Mouse (Mus musculus): ENCODE data around the gene Rasgrf1. TPM values are rescaled to one million over a fixed set of nuclear protein-coding genes. Genes with fewer than 3 reads are reported as not detected.

Rasgrf1 gene
- polyA plus RNA-seq, 1 experiment from 2014 or later: 0.78 TPM

DNA sequence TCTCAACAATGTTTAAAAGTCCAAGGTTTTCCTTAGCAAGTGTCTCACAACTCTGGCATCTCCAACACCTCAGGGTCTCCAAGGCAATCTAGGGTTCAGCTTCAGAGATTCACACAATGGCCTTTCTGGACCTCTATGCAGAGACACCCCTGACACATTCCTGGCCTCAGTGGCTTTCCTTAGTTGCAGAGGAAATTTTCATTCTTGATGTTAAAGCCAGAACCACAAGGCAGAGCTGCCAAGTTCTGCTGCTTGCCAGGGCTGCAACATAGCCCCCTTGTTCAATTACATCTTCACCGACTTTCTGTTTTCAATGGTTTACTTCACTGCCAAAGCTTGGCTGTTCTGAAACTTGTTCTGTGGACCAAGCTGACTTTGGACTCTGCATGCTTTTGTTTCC, 15.1 kb downstream of the Rasgrf1 start:
- H3K4me1 ChIP-seq (ENCODE audit: control insufficient read depth, insufficient read depth, low read length): no peaks in the 10 kb centered on the region
- H3K36me3 ChIP-seq (ENCODE audit: control insufficient read depth, insufficient read depth, low read length): no peaks in the 10 kb centered on the region
- H3K9ac ChIP-seq (ENCODE audit: low read depth, low read length): no peak overlapping the region
- no peak for ATAC-seq (ENCODE audit: low read depth)
- no peak overlapping the region for H3K4me3 ChIP-seq (ENCODE audit: low read depth, low read length)
- no peak for DNase-seq (ENCODE audit: low spot score)
- no peak overlapping the region for H3K4me2 ChIP-seq (ENCODE audit: low read depth, low read length)
- peaks cover 13% of the 10 kb centered on the region for H3K9me3 ChIP-seq (ENCODE audit: control insufficient read depth, low read length)
- 74% methylated on average over 1 of the region's 1 CpGs for WGBS
- H3K27ac ChIP-seq (replicated peaks; ENCODE audit: low read depth, low read length): no peak overlapping the region
- H3K27me3 ChIP-seq (replicated peaks; ENCODE audit: control insufficient read depth, insufficient read depth, low read length): no peaks in the 10 kb centered on the region

DNA sequence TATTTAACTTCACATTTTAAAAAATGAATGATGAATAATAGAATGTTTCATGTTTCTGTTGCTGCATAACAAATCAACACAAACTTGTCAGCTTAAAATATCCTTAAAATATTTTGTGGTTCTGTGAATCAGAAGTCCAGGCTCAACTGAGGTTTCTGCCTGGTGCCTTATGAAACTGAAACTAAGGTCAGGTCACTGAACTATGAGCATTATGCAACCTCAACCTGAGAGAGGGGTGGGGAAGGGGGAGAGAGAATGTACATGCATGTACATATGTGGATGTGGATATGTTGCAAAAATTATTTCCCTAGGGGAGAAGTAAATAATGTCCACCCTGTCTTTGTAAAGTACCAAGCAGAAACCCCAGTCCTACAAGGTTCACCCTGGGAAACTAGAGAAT, 18.8 kb downstream of the Rasgrf1 start:
- no peaks in the 10 kb centered on the region for H3K4me1 ChIP-seq (ENCODE audit: control insufficient read depth, insufficient read depth, low read length)
- H3K27ac ChIP-seq (replicated peaks; ENCODE audit: low read depth, low read length): no peak overlapping the region
- H3K4me3 ChIP-seq (ENCODE audit: low read depth, low read length): no peak overlapping the region
- peaks cover 13% of the 10 kb centered on the region for H3K9me3 ChIP-seq (ENCODE audit: control insufficient read depth, low read length)
- DNase-seq (ENCODE audit: low spot score): no peak
- H3K4me2 ChIP-seq (ENCODE audit: low read depth, low read length): no peak overlapping the region
- H3K36me3 ChIP-seq (ENCODE audit: control insufficient read depth, insufficient read depth, low read length): no peaks in the 10 kb centered on the region
- ATAC-seq (ENCODE audit: low read depth): no peak
- H3K9ac ChIP-seq (ENCODE audit: low read depth, low read length): no peak overlapping the region
- no peaks in the 10 kb centered on the region for H3K27me3 ChIP-seq (replicated peaks; ENCODE audit: control insufficient read depth, insufficient read depth, low read length)

DNA sequence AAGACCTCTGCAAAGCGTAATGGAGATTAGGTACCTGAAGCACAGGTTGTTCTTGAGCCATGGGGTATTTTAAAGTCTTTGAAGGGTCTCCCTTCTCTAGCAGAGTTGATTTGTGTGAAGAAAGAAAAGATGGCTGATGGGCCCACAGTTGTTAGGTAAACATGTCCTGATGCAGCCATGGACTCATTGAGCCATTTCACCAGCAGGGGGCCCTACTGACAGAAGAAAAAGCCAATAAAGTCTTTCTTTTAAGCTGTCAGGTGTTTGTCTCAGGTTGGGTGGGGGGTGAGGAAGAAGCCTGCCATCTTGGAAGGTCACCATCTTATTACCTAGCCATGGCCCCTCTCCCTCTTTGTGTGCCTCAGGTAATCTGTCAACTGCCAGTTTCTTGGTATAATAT, 30.7 kb downstream of the Rasgrf1 start:
- Histone ChIP-seq H3K9me3 (ENCODE audit: control insufficient read depth, low read length) (no peaks in the 10 kb centered on the region), H3K4me3 (ENCODE audit: low read depth, low read length) (no peak overlapping the region), H3K36me3 (ENCODE audit: control insufficient read depth, insufficient read depth, low read length) (no peaks in the 10 kb centered on the region), H3K9ac (ENCODE audit: low read depth, low read length) (no peak overlapping the region), H3K27me3 (replicated peaks; ENCODE audit: control insufficient read depth, insufficient read depth, low read length) (no peaks in the 10 kb centered on the region), H3K4me1 (ENCODE audit: control insufficient read depth, insufficient read depth, low read length) (no peaks in the 10 kb centered on the region), H3K4me2 (ENCODE audit: low read depth, low read length) (no peak overlapping the region), H3K27ac (replicated peaks; ENCODE audit: low read depth, low read length) (no peak overlapping the region)
- no peak for ATAC-seq (ENCODE audit: low read depth)
- WGBS: 57% methylated on average over 1 of the region's 1 CpGs
- DNase-seq (ENCODE audit: low spot score): no peak

DNA sequence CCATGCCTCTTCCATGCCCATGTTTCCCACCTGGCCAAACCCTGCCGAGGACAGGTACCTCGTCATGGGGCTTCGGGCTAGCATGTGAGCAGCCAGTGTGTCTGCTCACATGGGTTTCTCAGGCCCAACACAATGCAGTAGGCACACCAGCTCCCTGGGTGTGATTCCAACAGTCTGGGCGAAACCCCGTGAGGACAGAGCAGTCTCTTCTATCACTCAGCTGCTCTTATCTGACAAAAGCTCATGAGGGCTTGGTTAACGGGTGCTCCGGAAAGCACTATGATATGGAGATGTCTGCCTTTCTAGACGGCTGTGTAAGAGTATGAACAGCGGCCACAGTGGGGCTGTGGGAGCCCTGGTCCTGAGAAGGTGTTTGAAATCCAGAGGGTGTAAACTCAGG, 37.1 kb downstream of the Rasgrf1 start:
- H3K4me1 ChIP-seq (ENCODE audit: control insufficient read depth, insufficient read depth, low read length): no peaks in the 10 kb centered on the region
- no peak overlapping the region for H3K9ac ChIP-seq (ENCODE audit: low read depth, low read length)
- H3K4me3 ChIP-seq (ENCODE audit: low read depth, low read length): no peak overlapping the region
- H3K4me2 ChIP-seq (ENCODE audit: low read depth, low read length): no peak overlapping the region
- 88% methylated on average over 9 of the region's 9 CpGs for WGBS
- DNase-seq (ENCODE audit: low spot score): no peak
- no peaks in the 10 kb centered on the region for H3K36me3 ChIP-seq (ENCODE audit: control insufficient read depth, insufficient read depth, low read length)
- H3K27ac ChIP-seq (replicated peaks; ENCODE audit: low read depth, low read length): no peak overlapping the region
- no peaks in the 10 kb centered on the region for H3K27me3 ChIP-seq (replicated peaks; ENCODE audit: control insufficient read depth, insufficient read depth, low read length)
- no peak for ATAC-seq (ENCODE audit: low read depth)
- H3K9me3 ChIP-seq (ENCODE audit: control insufficient read depth, low read length): no peaks in the 10 kb centered on the region

DNA sequence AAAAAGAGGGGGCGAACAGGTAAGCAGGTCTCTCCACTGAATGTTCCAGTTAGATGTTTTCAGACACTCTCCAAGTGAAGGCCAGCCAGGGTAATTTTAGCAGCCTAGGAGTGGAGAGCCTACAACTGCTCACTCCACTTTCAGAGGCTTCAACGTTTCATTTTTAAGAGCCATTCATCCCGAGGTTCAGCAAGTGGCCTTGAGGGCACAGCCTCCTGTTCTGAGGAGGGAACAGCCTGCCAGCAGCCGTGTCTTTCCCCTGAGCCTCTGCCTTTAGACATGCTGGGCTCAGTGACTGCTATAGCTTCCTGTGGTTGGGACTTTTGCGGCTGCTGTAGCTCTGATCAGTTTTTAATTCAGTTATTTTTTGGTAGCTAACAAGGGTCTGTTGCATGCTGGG, 38.9 kb downstream of the Rasgrf1 start:
- Histone ChIP-seq H3K4me3 (ENCODE audit: low read depth, low read length) (no peak overlapping the region), H3K9me3 (ENCODE audit: control insufficient read depth, low read length) (no peaks in the 10 kb centered on the region), H3K27ac (replicated peaks; ENCODE audit: low read depth, low read length) (no peak overlapping the region), H3K36me3 (ENCODE audit: control insufficient read depth, insufficient read depth, low read length) (no peaks in the 10 kb centered on the region), H3K4me1 (ENCODE audit: control insufficient read depth, insufficient read depth, low read length) (no peaks in the 10 kb centered on the region), H3K9ac (ENCODE audit: low read depth, low read length) (no peak overlapping the region), H3K27me3 (replicated peaks; ENCODE audit: control insufficient read depth, insufficient read depth, low read length) (no peaks in the 10 kb centered on the region), H3K4me2 (ENCODE audit: low read depth, low read length) (no peak overlapping the region)
- ATAC-seq (ENCODE audit: low read depth): no peak
- DNase-seq (ENCODE audit: low spot score): no peak
- WGBS: 34% methylated on average over 5 of the region's 5 CpGs

DNA sequence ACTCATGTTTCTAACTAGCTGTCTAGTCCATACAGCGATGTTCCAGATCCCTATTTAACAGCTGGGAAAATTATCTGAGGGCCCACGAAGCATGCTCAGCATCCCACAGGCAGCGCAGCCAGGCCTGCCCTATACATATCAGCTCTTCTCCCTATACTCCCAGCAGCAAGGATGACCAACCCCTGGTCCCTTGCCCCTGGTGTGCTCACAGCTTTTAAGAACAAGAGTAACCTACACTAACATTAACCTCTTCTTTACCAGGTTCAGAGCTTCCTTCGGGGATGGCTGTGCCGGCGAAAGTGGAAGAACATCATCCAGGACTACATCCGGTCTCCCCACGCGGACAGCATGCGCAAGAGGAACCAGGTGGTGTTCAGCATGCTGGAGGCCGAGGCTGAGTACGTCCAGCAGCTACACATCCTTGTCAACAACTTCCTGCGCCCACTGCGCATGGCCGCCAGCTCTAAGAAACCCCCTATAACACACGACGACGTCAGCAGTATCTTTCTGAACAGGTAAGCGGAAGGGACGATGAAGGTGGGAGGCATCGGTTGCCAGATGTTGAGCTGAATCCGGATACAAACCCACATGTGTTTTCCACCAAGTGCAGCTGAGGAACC, 44.0 kb downstream of the Rasgrf1 start:
- H3K27me3 ChIP-seq (replicated peaks; ENCODE audit: control insufficient read depth, insufficient read depth, low read length): no peaks in the 10 kb centered on the region
- no peaks in the 10 kb centered on the region for H3K9me3 ChIP-seq (ENCODE audit: control insufficient read depth, low read length)
- no peaks in the 10 kb centered on the region for H3K36me3 ChIP-seq (ENCODE audit: control insufficient read depth, insufficient read depth, low read length)
- H3K4me2 ChIP-seq (ENCODE audit: low read depth, low read length): no peak overlapping the region
- ATAC-seq (ENCODE audit: low read depth) (no peak), DNase-seq (ENCODE audit: low spot score) (no peak)
- H3K4me3 ChIP-seq (ENCODE audit: low read depth, low read length): no peak overlapping the region
- 88% methylated on average over 22 of the region's 22 CpGs for WGBS
- H3K9ac ChIP-seq (ENCODE audit: low read depth, low read length): no peak overlapping the region
- H3K27ac ChIP-seq (replicated peaks; ENCODE audit: low read depth, low read length): no peak overlapping the region
- H3K4me1 ChIP-seq (ENCODE audit: control insufficient read depth, insufficient read depth, low read length): no peaks in the 10 kb centered on the region

DNA sequence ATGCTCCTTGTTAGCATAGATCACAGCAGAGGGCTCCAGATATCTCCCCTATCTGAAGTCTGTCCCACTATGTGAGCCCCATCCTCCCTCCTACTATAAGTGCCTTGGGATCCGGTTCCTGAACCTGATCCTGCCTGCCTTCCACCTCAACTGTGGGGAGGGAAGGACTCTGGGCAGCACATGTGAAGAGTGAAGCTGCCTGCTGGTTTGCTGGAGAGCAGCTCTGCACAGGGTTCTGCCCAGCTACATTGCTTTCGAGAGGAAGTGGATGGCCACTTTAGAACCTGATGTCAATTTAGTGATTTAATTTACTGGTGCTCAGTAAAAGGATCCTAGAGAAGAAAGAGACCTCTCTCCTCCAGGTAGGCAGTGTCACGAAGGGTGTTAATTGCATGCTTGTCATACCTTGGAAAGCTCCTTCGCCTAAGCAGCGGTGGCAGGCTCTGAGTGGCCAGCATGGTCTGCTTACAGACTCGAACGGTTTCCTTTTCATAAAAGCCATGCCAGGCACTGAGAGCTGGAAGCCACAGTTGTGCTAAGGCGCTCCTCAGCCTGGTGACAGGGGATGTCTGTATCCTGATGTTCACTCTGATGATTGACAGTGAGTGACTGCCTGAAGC, 45.3 kb downstream of the Rasgrf1 start:
- H3K36me3 ChIP-seq (ENCODE audit: control insufficient read depth, insufficient read depth, low read length): no peaks in the 10 kb centered on the region
- no peaks in the 10 kb centered on the region for H3K9me3 ChIP-seq (ENCODE audit: control insufficient read depth, low read length)
- no peaks in the 10 kb centered on the region for H3K4me1 ChIP-seq (ENCODE audit: control insufficient read depth, insufficient read depth, low read length)
- no peak for DNase-seq (ENCODE audit: low spot score)
- no peaks in the 10 kb centered on the region for H3K27me3 ChIP-seq (replicated peaks; ENCODE audit: control insufficient read depth, insufficient read depth, low read length)
- no peak overlapping the region for H3K4me2 ChIP-seq (ENCODE audit: low read depth, low read length)
- WGBS: 49% methylated on average over 8 of the region's 8 CpGs
- H3K9ac ChIP-seq (ENCODE audit: low read depth, low read length): no peak overlapping the region
- H3K4me3 ChIP-seq (ENCODE audit: low read depth, low read length): no peak overlapping the region
- no peak overlapping the region for H3K27ac ChIP-seq (replicated peaks; ENCODE audit: low read depth, low read length)
- ATAC-seq (ENCODE audit: low read depth): no peak

DNA sequence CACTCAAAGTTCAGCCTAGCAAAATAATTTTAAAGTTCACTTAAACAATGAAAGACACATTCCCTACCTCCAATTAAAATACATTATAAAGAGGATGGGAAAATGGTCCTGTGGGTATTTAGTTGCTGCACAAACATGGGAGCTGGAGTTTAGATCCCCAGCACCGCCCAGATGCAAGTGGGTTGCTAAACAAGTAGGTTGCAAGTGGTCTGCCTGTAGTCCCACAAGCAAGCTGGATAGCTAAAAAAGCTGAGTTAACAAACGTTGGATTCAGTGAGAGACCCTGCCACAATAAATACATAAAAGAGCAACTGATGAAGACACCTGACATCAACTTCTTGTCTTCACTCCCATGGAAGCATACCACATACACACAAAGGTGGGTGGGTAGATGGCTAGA, 49.3 kb downstream of the Rasgrf1 start:
- Histone ChIP-seq H3K4me3 (ENCODE audit: low read depth, low read length) (no peak overlapping the region), H3K4me2 (ENCODE audit: low read depth, low read length) (no peak overlapping the region), H3K4me1 (ENCODE audit: control insufficient read depth, insufficient read depth, low read length) (no peaks in the 10 kb centered on the region), H3K9ac (ENCODE audit: low read depth, low read length) (no peak overlapping the region), H3K36me3 (ENCODE audit: control insufficient read depth, insufficient read depth, low read length) (no peaks in the 10 kb centered on the region), H3K9me3 (ENCODE audit: control insufficient read depth, low read length) (no peaks in the 10 kb centered on the region), H3K27me3 (replicated peaks; ENCODE audit: control insufficient read depth, insufficient read depth, low read length) (no peaks in the 10 kb centered on the region), H3K27ac (replicated peaks; ENCODE audit: low read depth, low read length) (no peak overlapping the region)
- DNase-seq (ENCODE audit: low spot score) (no peak), ATAC-seq (ENCODE audit: low read depth) (no peak)
- 63% methylated on average over 2 of the region's 2 CpGs for WGBS

DNA sequence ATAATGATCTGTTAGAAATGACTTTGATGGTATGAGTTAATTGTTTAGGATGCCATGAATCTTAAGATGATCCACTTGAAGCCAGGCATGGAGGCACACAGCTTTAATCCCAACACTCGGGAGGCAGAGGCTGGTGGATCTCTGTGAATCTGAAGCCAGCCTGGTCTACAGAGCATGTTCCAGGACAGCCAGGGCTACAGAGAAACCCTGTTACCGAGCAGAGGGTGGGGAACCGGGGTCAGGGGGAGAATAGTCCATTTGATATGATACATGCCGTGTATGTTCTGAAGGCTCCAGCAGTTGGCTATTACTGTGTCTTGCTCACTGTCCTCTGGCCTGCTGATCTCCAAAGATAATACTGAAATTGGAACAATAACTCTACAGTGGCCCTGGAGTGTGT, 54.4 kb downstream of the Rasgrf1 start:
- no peak overlapping the region for H3K27ac ChIP-seq (replicated peaks; ENCODE audit: low read depth, low read length)
- H3K9me3 ChIP-seq (ENCODE audit: control insufficient read depth, low read length): no peaks in the 10 kb centered on the region
- no peak for DNase-seq (ENCODE audit: low spot score)
- no peak overlapping the region for H3K9ac ChIP-seq (ENCODE audit: low read depth, low read length)
- WGBS: 82% methylated on average over 4 of the region's 4 CpGs
- H3K4me2 ChIP-seq (ENCODE audit: low read depth, low read length): no peak overlapping the region
- H3K36me3 ChIP-seq (ENCODE audit: control insufficient read depth, insufficient read depth, low read length): no peaks in the 10 kb centered on the region
- H3K4me3 ChIP-seq (ENCODE audit: low read depth, low read length): no peak overlapping the region
- H3K27me3 ChIP-seq (replicated peaks; ENCODE audit: control insufficient read depth, insufficient read depth, low read length): no peaks in the 10 kb centered on the region
- H3K4me1 ChIP-seq (ENCODE audit: control insufficient read depth, insufficient read depth, low read length): no peaks in the 10 kb centered on the region
- ATAC-seq (ENCODE audit: low read depth): no peak

All from embryonic facial prominence, embryonic 14.5 days (tissue).